Mouse (Mus musculus) midbrain, embryonic 15.5 days (tissue): ENCODE data around the gene Hoxa5. TPM values are rescaled to one million over a fixed set of nuclear protein-coding genes. Genes with fewer than 3 reads are reported as not detected.

Experiments
- ATAC-seq: fragments of 200-750 bp; cut with Nextera tagmentation; replicated peaks from 2 replicates; pipeline ENCODE4 v1.8.0; 2017; ENCODE audit warnings: moderate TSS enrichment
- H3K27ac ChIP-seq: fragments of 300-500 bp; sonication (generic); 2 replicates; pipeline ENCODE4 v1.5.1; 2015; ENCODE audit warnings: mild to moderate bottlenecking, inconsistent platforms
- H3K27me3 ChIP-seq: fragments of 300-500 bp; sonication (generic); replicated peaks from 2 replicates; pipeline ENCODE4 v1.6.1; 2015; ENCODE audit warnings: inconsistent platforms
- H3K36me3 ChIP-seq: fragments of 300-500 bp; sonication (generic); replicated peaks from 2 replicates; pipeline ENCODE4 v1.6.1; 2015; ENCODE audit warnings: inconsistent platforms
- H3K4me1 ChIP-seq: fragments of 300-500 bp; sonication (generic); 2 replicates; pipeline ENCODE4 v1.6.1; 2015; ENCODE audit warnings: inconsistent platforms
- H3K4me2 ChIP-seq: fragments of 300-500 bp; sonication (generic); 2 replicates; pipeline ENCODE4 v1.6.1; 2015; ENCODE audit warnings: inconsistent platforms, mild to moderate bottlenecking, moderate library complexity
- H3K4me3 ChIP-seq: fragments of 300-500 bp; sonication (generic); 2 replicates; pipeline ENCODE4 v1.5.1; 2015; ENCODE audit warnings: mild to moderate bottlenecking, inconsistent platforms
- H3K9ac ChIP-seq: fragments of 300-500 bp; sonication (generic); 2 replicates; pipeline ENCODE4 v1.6.1; 2015; ENCODE audit warnings: mild to moderate bottlenecking, inconsistent platforms
- H3K9me3 ChIP-seq: fragments of 300-500 bp; sonication (generic); 2 replicates; pipeline ENCODE4 v1.6.1; 2016; ENCODE audit warnings: inconsistent platforms
- WGBS: fragments of 180-500 bp; shearing (Covaris S2); methylation state at CpG from one replicate; pipeline ENCODE4 v1.1.7; 2015; ENCODE audit warnings: mixed read lengths; 5-methylcytosine and 5-hydroxymethylcytosine counted together
- polyA plus RNA-seq: library from polyadenylated mRNA; unstranded; fragments of >200 nt; fragmentation: Nextera tagmentation; extraction: Ambion mirVana; gene quantifications from 2 replicates; pipeline ENCODE4 v1.2.1, GENCODE M21; 2015

The Hoxa5 gene
- polyA plus RNA-seq, 1 experiment from 2014 or later, result not detected

GRCm38 (mm10) chr6:52171331-52171730 lies 33.1 kb downstream of the Hoxa5 start:
- Histone ChIP-seq H3K4me1 (peaks cover 6% of the 10 kb centered on the region), H3K27me3 (peaks cover 87% of the 10 kb centered on the region), H3K9ac (no peak overlapping the region), H3K4me2 (no peak overlapping the region), H3K4me3 (no peak overlapping the region), H3K36me3 (no peaks in the 10 kb centered on the region), H3K27ac (no peak overlapping the region), H3K9me3 (no peaks in the 10 kb centered on the region)
- ATAC-seq, result no peak
- 3% methylated on average over 4 of the region's 4 CpGs for WGBS

GRCm38 (mm10) chr6:52170898-52171223 lies 33.5 kb downstream of the Hoxa5 start:
- ATAC-seq, result no peak

GRCm38 (mm10) chr6:52170166-52170897 lies 34.1 kb downstream of the Hoxa5 start:
- no peak for ATAC-seq
- Histone ChIP-seq H3K4me3 (no peak overlapping the region), H3K9ac (no peak overlapping the region), H3K27ac (no peak overlapping the region), H3K36me3 (no peaks in the 10 kb centered on the region), H3K9me3 (no peaks in the 10 kb centered on the region), H3K27me3 (peaks cover 91% of the 10 kb centered on the region), H3K4me2 (no peak overlapping the region), H3K4me1 (peaks cover 6% of the 10 kb centered on the region)
- WGBS, result 1% methylated on average over 40 of the region's 40 CpGs

More at GRCm38 (mm10) chr6:52170898-52171223, 33.5 kb downstream of the Hoxa5 start:
- H3K9ac ChIP-seq, result no peak overlapping the region
- peaks cover 88% of the 10 kb centered on the region for H3K27me3 ChIP-seq
- no peak overlapping the region for H3K4me2 ChIP-seq
- 5% methylated on average over 5 of the region's 5 CpGs for WGBS
- no peaks in the 10 kb centered on the region for H3K36me3 ChIP-seq
- H3K4me3 ChIP-seq, result no peak overlapping the region
- peaks cover 6% of the 10 kb centered on the region for H3K4me1 ChIP-seq
- H3K27ac ChIP-seq, result no peak overlapping the region
- H3K9me3 ChIP-seq, result no peaks in the 10 kb centered on the region

GRCm38 (mm10) chr6:52169499-52170165 lies 34.8 kb downstream of the Hoxa5 start:
- 4% methylated on average over 16 of the region's 16 CpGs for WGBS
- H3K9me3 ChIP-seq, result no peaks in the 10 kb centered on the region
- H3K36me3 ChIP-seq, result no peaks in the 10 kb centered on the region
- H3K27ac ChIP-seq, result no peak overlapping the region
- H3K4me2 ChIP-seq, result no peak overlapping the region
- H3K27me3 ChIP-seq, result peaks cover 89% of the 10 kb centered on the region
- ATAC-seq, result no peak
- H3K4me1 ChIP-seq, result peaks cover 6% of the 10 kb centered on the region
- H3K9ac ChIP-seq, result no peak overlapping the region
- no peak overlapping the region for H3K4me3 ChIP-seq

- Histone ChIP-seq H3K9ac (no peak overlapping the region), H3K27me3 (peaks cover 91% of the 10 kb centered on the region), H3K4me2 (no peak overlapping the region), H3K9me3 (no peaks in the 10 kb centered on the region), H3K4me3 (no peak overlapping the region), H3K4me1 (peaks cover 6% of the 10 kb centered on the region), H3K27ac (no peak overlapping the region), H3K36me3 (no peaks in the 10 kb centered on the region)
- under 1% methylated on average over 42 of the region's 42 CpGs for WGBS
- ATAC-seq, result no peak
Observed at GRCm38 (mm10) chr6:52168191-52169055, 36.0 kb downstream of the Hoxa5 start.

- no peak for ATAC-seq
- Histone ChIP-seq H3K36me3 (no peaks in the 10 kb centered on the region), H3K4me1 (peaks cover 5% of the 10 kb centered on the region), H3K4me3 (no peak overlapping the region), H3K9ac (no peak overlapping the region), H3K27ac (no peak overlapping the region), H3K4me2 (no peak overlapping the region), H3K27me3 (peaks cover 91% of the 10 kb centered on the region), H3K9me3 (no peaks in the 10 kb centered on the region)
- 2% methylated on average over 14 of the region's 14 CpGs for WGBS
Observed at GRCm38 (mm10) chr6:52167736-52168161, 36.6 kb downstream of the Hoxa5 start.

GRCm38 (mm10) chr6:52167176-52167575 lies 37.2 kb downstream of the Hoxa5 start:
- H3K4me2 ChIP-seq, result no peak overlapping the region
- no peak for ATAC-seq
- no peaks in the 10 kb centered on the region for H3K36me3 ChIP-seq
- H3K9ac ChIP-seq, result no peak overlapping the region
- H3K9me3 ChIP-seq, result no peaks in the 10 kb centered on the region
- no peak overlapping the region for H3K4me3 ChIP-seq
- WGBS, result 4% methylated on average over 1 of the region's 1 CpGs
- H3K27me3 ChIP-seq, result peaks cover 90% of the 10 kb centered on the region
- no peaks in the 10 kb centered on the region for H3K4me1 ChIP-seq
- H3K27ac ChIP-seq, result no peak overlapping the region

GRCm38 (mm10) chr6:52166431-52167077 lies 37.8 kb downstream of the Hoxa5 start:
- H3K9ac ChIP-seq, result no peak overlapping the region
- ATAC-seq, result no peak
- H3K4me2 ChIP-seq, result no peak overlapping the region
- H3K4me3 ChIP-seq, result no peak overlapping the region
- no peaks in the 10 kb centered on the region for H3K4me1 ChIP-seq
- no peaks in the 10 kb centered on the region for H3K9me3 ChIP-seq
- H3K36me3 ChIP-seq, result no peaks in the 10 kb centered on the region
- H3K27me3 ChIP-seq, result peaks cover 90% of the 10 kb centered on the region
- 3% methylated on average over 4 of the region's 4 CpGs for WGBS
- no peak overlapping the region for H3K27ac ChIP-seq

GRCm38 (mm10) chr6:52165441-52166370 lies 38.7 kb downstream of the Hoxa5 start:
- Histone ChIP-seq H3K4me1 (no peaks in the 10 kb centered on the region), H3K9me3 (no peaks in the 10 kb centered on the region), H3K36me3 (no peaks in the 10 kb centered on the region), H3K4me3 (no peak overlapping the region), H3K4me2 (no peak overlapping the region), H3K9ac (no peak overlapping the region), H3K27me3 (peaks cover 88% of the 10 kb centered on the region), H3K27ac (no peak overlapping the region)
- ATAC-seq, result no peak
- WGBS, result under 1% methylated on average over 28 of the region's 28 CpGs

- Histone ChIP-seq H3K4me3 (no peak within 1 kb of the TSS), H3K9ac (no peak within 1 kb of the TSS), H3K4me1 (no peaks in the 10 kb centered on the region), H3K27me3 (peaks cover 88% of the 10 kb centered on the region), H3K27ac (no peak within 1 kb of the TSS), H3K9me3 (no peaks in the 10 kb centered on the region), H3K4me2 (no peak within 1 kb of the TSS), H3K36me3 (no peaks in the 10 kb centered on the region)
- ATAC-seq, result no peak
- WGBS, result 1% methylated on average over 25 of the region's 25 CpGs
Observed at GRCm38 (mm10) chr6:52164626-52165440, 39.6 kb downstream of the Hoxa5 start, which contains the start of gene Hoxa2. Hoxa2 (minus strand) TSS chr6:52164831.
